Mouse (Mus musculus): Measurements from ENCODE around the gene Frrs1. TPM values are rescaled to one million over a fixed set of nuclear protein-coding genes. Genes with fewer than 3 reads are reported as not detected.

Gene Frrs1
- polyA plus RNA-seq, 2 experiments = 20.5 to 30.5 TPM

DNA sequence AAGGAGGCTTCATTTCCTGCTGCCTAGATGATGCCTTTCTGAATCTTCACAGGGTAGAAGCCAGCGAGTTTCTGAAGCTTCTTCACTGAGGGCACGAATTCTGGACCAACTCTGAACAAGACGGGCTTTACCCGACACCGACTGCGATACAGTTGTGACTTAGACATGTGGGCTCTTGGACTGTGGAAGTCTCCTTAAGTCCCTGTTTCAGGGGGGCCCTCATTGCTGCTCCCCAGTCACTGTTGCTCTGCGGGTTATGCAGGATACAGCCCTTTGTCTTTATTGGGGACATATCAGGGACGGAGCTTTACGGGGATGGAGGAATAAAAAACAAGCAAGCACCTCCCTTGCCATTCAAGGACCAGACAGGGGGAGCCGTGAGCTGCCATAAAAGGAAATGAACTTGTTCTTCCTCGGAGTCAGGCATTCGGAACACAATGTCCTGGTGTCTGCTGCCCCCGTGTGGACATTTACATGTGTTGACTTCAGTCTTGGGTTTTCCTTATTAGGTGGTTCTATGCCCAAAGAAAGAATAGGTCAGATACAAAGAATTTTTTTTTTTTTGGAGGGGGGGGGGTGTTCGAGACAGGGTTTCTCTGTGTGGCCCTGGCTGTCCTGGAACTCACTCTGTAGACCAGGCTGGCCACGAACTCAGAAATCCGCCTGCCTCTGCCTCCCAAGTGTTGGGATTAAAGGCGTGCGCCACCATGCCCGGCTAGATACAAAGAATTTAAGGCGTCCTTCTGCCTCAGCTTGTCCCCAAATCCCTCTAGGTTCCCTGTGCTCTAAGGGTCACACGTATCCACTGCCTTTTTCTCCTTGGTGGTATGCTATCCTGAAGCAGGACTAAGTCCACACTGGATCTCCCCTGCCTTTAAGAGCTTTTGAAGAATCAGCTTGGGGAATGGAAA, 23.2 kb upstream of the Frrs1 start:
- no peak for TF ChIP-seq EP300 (IDR thresholded peaks at IDR 0.05; ENCODE audit: low read depth)
- peak; percentile 92 for TF ChIP-seq CTCF (IDR thresholded peaks at IDR 0.05; ENCODE audit: low read depth)
- Histone ChIP-seq H3K4me2 (ENCODE audit: low read depth) (peak overlapping the region; percentile 61), H3K27me3 (ENCODE audit: control insufficient read depth, insufficient read depth, low read length) (no peaks in the 10 kb centered on the region), H3K9ac (replicated peaks) (peak overlapping the region; percentile 32; the same call in 1 of the 2 replicates), H3K9me3 (ENCODE audit: control insufficient read depth, low read length) (no peaks in the 10 kb centered on the region), H3K4me1 (replicated peaks; ENCODE audit: control insufficient read depth in 2 of 2, insufficient read depth in 2 of 2, low read length in 1 of 2) (peaks cover 0 to 2% of the 10 kb centered on the region in 2 experiments; a peak in 1 of 4 replicates), H3K4me3 (ENCODE audit: insufficient read depth in 1 of 2, low read depth in 2 of 2, low read length in 2 of 2) (peak overlapping the region; percentile 27 to 54), H3K27ac (no peak overlapping the region), H3K36me3 (replicated peaks; ENCODE audit: control insufficient read depth, insufficient read depth, low read depth) (no peaks in the 10 kb centered on the region)
- DNase-seq (ENCODE audit: low read depth in 3 of 3, low spot score in 3 of 3) (peak; percentile 76 to 86 (median 80)), ATAC-seq (ENCODE audit: insufficient read depth) (peak; percentile 76)
- 23% methylated on average over 21 of the region's 21 CpGs for WGBS (ENCODE audit: insufficient replicate concordance)

DNA sequence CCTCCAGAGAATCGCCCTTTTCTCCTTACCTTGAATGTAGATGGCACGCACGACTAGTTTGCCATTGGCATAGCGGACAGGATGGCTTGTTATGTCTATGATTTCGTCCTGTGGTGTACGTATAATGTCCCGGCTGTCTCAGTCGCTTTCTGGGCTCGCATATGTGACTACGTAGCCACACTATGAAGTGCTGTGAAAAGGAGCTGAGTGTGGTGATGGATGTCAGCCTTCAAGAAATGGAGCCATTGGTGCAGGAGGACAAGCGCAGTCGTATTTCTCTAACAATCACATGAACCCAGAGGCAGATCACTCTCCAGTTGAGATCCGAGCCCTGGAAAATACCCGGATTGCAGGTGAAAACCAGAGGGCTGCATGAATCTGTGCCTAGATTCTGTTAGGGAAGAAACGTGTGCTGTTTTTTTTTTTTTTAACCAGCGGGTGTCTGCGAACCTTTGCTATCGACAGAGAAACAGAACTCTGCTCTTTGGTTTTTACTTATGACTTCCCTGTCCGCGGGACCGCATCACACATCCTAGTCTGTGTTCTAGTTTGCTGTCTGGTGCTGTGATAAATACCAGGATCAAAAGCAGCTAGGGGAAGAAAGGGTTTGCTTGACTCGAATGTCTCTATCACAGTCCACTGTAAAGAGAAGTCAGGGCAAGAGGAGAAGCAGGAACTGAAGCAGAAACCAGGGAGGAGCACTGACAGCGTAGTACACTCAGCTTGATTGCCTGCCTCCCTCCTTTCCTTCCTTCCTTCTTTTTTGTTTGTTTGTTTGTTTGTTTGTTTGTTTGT, 22.4 kb upstream of the Frrs1 start:
- WGBS (ENCODE audit: insufficient replicate concordance) = 70% methylated on average over 23 of the region's 23 CpGs
- H3K4me1 ChIP-seq (replicated peaks; ENCODE audit: control insufficient read depth in 2 of 2, insufficient read depth in 2 of 2, low read length in 1 of 2) = peaks cover 0 to 2% of the 10 kb centered on the region in 2 experiments; a peak in 1 of 4 replicates
- no peaks in the 10 kb centered on the region for H3K9me3 ChIP-seq (ENCODE audit: control insufficient read depth, low read length)
- DNase-seq (ENCODE audit: low read depth in 3 of 3, low spot score in 3 of 3) (no peak), ATAC-seq (ENCODE audit: insufficient read depth) (no peak)
- TF ChIP-seq EP300 (IDR thresholded peaks at IDR 0.05; ENCODE audit: low read depth) (no peak), CTCF (IDR thresholded peaks at IDR 0.05; ENCODE audit: low read depth) (no peak)
- no peak overlapping the region for H3K9ac ChIP-seq (replicated peaks)
- no peak overlapping the region for H3K27ac ChIP-seq
- H3K27me3 ChIP-seq (ENCODE audit: control insufficient read depth, insufficient read depth, low read length) = no peaks in the 10 kb centered on the region
- H3K4me2 ChIP-seq (ENCODE audit: low read depth) = no peak overlapping the region
- H3K4me3 ChIP-seq (ENCODE audit: insufficient read depth in 1 of 2, low read depth in 2 of 2, low read length in 2 of 2) = no peak overlapping the region
- no peaks in the 10 kb centered on the region for H3K36me3 ChIP-seq (replicated peaks; ENCODE audit: control insufficient read depth, insufficient read depth, low read depth)

GRCm38 (mm10) chr3:116841311-116841710, 18.0 kb upstream of the Frrs1 start:
- ATAC-seq (ENCODE audit: insufficient read depth) (no peak), DNase-seq (ENCODE audit: low read depth in 3 of 3, low spot score in 3 of 3) (no peak)
- Histone ChIP-seq H3K4me3 (ENCODE audit: insufficient read depth in 1 of 2, low read depth in 2 of 2, low read length in 2 of 2) (no peak overlapping the region), H3K36me3 (replicated peaks; ENCODE audit: control insufficient read depth, insufficient read depth, low read depth) (no peaks in the 10 kb centered on the region), H3K27me3 (ENCODE audit: control insufficient read depth, insufficient read depth, low read length) (no peaks in the 10 kb centered on the region), H3K9ac (replicated peaks) (no peak overlapping the region), H3K9me3 (ENCODE audit: control insufficient read depth, low read length) (no peaks in the 10 kb centered on the region), H3K27ac (no peak overlapping the region), H3K4me1 (replicated peaks; ENCODE audit: control insufficient read depth in 2 of 2, insufficient read depth in 2 of 2, low read length in 1 of 2) (peaks cover 7 to 10% of the 10 kb centered on the region in 2 experiments), H3K4me2 (ENCODE audit: low read depth) (no peak overlapping the region)
- WGBS (ENCODE audit: insufficient replicate concordance) = 88% methylated on average over 2 of the region's 2 CpGs
- no peak for TF ChIP-seq EP300 (IDR thresholded peaks at IDR 0.05; ENCODE audit: low read depth)
- no peak for TF ChIP-seq CTCF (IDR thresholded peaks at IDR 0.05; ENCODE audit: low read depth)

GRCm38 (mm10) chr3:116844880-116845579, 14.2 kb upstream of the Frrs1 start:
- Histone ChIP-seq H3K4me1 (replicated peaks; ENCODE audit: control insufficient read depth in 2 of 2, insufficient read depth in 2 of 2, low read length in 1 of 2) (peaks cover 13% of the 10 kb centered on the region in 2 experiments), H3K4me2 (ENCODE audit: low read depth) (no peak overlapping the region), H3K9ac (replicated peaks) (no peak overlapping the region), H3K36me3 (replicated peaks; ENCODE audit: control insufficient read depth, insufficient read depth, low read depth) (no peaks in the 10 kb centered on the region), H3K9me3 (ENCODE audit: control insufficient read depth, low read length) (no peaks in the 10 kb centered on the region), H3K27me3 (ENCODE audit: control insufficient read depth, insufficient read depth, low read length) (no peaks in the 10 kb centered on the region), H3K27ac (no peak overlapping the region), H3K4me3 (ENCODE audit: insufficient read depth in 1 of 2, low read depth in 2 of 2, low read length in 2 of 2) (no peak overlapping the region)
- DNase-seq (ENCODE audit: low read depth in 3 of 3, low spot score in 3 of 3) = no peak
- TF ChIP-seq EP300 (IDR thresholded peaks at IDR 0.05; ENCODE audit: low read depth) (no peak), CTCF (IDR thresholded peaks at IDR 0.05; ENCODE audit: low read depth) (no peak)
- 72% methylated on average over 10 of the region's 10 CpGs for WGBS (ENCODE audit: insufficient replicate concordance)
- ATAC-seq (ENCODE audit: insufficient read depth) = no peak

Measured in liver, embryonic 14.5 days (tissue).